Mouse (Mus musculus): ENCODE data around the gene Apoc3. TPM values are rescaled to one million over a fixed set of nuclear protein-coding genes. Genes with fewer than 3 reads are reported as not detected.

The Apoc3 gene
- total RNA-seq, 2 experiments from 2014 or later: 1.4 TPM; not detected in 1

DNA sequence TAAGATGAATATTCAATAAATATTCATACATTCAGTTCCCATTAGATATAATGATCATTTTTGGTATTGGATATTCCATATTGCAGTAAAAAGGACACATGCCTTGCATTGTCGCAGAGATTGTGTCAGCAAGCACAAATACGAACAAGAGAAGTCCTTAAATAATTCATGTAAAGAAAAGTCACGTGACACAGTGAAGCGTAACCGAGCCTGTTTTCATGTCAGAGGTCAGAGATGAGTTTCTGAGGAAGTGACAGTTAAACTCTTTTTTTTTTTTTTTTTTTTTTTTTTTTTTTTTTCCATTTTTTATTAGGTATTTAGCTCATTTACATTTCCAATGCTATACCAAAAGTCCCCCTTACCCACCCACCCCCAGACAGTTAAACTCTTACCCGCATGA is 42.8 kb downstream of the Apoc3 start:
- DNase-seq: no peak

DNA sequence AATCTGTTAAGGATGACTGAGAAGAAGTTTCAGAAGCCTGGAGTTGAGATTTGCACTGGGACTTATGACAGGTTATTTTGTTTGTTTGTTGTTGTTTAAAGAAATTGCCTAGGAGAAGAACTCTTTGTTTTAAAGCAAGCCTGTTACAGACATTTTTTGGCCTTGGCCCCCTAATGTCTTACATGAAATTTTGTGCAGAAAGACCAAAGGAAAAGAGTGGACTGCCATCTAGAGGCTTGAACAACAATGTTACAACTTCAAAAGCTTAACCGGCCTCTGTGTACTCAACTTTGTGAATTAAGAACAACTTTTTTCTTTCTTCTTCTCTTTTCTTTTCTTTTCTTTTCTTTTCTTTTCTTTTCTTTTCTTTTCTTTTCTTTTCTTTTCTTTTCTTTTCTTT is 43.8 kb downstream of the Apoc3 start:
- no peak for DNase-seq

DNA sequence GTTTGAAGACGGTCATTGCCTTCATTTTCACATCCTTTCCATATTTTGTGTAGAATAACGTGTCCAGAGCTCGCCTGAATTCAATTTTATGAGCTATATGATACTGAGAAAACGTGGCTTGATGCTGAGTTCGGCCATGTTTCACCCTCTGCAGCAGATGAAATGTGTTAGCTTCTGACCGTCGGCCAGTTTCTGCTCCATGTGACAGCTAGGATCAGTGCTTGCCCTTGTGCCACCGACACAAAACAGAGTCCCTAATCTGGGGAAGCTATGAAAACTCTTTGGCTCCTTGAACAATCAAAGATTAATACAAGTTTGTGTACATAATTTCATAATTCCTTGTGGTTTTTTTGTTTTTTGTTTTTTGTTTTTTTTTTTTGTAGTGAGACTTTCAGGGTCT is 44.2 kb downstream of the Apoc3 start:
- no peak for DNase-seq

DNA sequence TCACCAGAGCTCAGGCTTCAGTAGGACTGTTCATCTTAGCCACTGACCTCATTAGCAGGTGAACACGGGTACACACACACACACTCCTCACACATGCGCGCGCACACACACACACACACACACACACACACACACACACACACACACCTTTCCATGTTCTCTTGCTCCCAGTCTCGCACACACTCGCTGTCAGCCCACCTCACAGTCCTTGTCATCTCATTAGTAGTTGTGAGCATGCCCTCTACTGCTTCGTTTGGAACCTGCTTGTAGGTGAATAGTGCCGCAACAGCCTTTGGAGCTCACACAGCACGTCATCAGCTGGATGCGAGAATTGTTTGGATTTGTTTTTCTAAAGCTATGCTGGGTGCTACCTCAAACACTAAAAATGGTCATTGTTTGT is 46.1 kb downstream of the Apoc3 start:
- no peak for DNase-seq

DNA sequence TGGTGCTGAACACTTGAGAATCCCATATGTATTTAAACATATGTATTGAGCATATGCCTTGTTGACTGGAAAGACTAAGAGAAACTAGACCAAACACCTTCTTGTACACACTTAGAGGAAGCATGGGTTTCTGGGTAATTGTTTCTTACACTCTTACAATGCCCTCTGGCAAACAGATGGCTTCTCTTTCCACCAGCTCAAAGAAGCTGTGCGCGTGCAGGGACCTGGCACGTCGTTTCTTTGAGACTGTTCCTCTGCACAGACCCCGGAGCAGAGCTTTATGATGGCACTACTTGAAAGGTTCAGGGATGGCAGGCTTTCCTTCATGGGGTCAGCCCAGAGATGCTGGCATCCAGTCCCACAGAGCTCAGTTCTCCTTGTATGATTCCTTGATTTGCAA is 46.5 kb downstream of the Apoc3 start:
- DNase-seq: no peak

DNA sequence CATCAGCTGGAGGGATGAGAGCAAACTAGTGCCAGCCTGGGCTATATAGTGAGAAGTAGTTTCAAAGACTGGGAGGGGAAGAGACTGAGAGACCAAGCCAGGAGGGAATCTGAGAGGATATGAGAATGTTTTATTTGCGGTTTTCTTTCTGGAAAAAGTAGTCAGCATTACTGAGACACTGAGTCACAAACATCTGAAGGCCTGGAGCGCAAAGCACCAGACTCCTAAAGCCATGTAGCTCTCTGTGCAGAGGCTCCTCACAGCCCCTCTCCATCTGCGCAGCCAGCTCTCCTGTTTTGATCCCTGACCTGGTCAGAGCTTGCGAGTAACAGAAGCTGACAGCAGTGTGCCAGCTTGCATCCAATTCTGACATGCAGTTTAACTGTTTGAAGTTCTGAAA is 47.1 kb downstream of the Apoc3 start:
- no peak for DNase-seq

DNA sequence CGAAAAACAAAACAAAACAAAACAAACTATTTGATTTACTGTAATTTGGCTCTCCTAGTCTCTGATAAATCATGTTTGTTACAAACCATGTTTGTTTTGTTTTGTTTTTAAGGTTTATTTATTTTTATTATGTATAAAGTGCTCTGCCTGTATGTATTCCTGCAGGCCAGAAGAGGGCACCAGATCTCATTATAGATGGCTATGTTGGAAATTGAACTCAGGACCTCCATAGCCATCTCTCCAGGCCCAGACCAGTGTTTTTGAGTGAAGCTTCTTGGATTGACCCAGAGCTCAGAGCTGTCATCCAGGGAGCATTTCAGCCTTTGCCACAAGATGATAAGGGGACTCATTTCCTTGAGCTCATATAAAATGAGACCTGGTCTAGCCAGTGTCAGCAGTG is 49.0 kb downstream of the Apoc3 start:
- DNase-seq: no peak

DNA sequence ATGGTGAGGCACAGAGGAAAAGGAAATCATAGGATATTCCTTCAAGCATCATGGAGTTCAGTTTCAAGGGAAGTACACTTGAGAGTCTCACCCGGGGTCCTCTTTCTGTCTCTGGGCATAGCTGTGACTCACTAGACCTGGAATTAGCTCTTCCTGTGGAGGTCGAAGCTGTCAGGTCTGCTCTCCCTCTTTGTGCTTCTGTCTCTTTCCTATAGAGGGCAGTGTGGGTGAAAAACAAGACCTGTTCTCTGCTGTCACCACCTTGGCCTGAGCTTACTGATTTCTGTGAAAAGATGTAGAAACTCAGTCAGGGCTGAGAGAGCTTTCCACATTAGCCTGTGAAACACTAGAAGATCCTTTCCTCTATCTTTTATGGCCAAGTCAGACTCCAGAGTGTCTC is 50.2 kb downstream of the Apoc3 start:
- no peak for DNase-seq

DNA sequence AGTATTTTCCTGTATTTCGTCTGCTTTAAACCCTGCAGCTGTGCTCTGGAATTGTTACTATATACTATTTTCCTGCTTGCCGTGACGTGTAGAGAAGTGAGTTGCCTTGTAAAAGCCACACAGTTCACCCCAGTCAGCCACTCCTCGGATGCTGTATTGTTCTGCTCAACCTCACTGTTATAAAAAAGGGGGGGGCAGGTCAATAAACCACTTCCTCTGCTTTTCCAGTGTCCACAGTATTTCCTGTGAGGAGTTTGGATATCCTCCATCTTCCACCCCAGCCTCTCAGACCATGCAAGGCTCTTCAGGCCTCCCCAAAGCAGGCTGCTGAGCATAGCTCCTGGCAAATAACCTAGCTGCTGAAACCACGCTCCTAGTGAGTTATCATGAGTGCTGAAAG is 50.9 kb downstream of the Apoc3 start:
- no peak for DNase-seq

Other genes starting within 250 kb of the Apoc3 start
- 10 to 100 TPM; 27.8 to 32.2 TPM for gene Pafah1b2, start 222.9 kb downstream of the Apoc3 start, total RNA-seq (2021)
- 10 to 100 TPM; 34.7 to 38.9 TPM for gene Sik3, start 222.8 kb downstream of the Apoc3 start, total RNA-seq (2021)
- gene Apoa1, start 7.1 kb downstream of the Apoc3 start, total RNA-seq (2021): not detected
- not detected for gene Apoa4, start 5.1 kb upstream of the Apoc3 start, total RNA-seq (2021)
- gene Apoa5, start 33.0 kb upstream of the Apoc3 start, total RNA-seq (2021): not detected
- gene Zpr1, start 37.4 kb upstream of the Apoc3 start, total RNA-seq (2021): 10 to 100 TPM; 18.9 to 26.3 TPM
- 1 to 10 TPM; 5.6 to 8.4 TPM for gene Bud13, start 47.4 kb upstream of the Apoc3 start, total RNA-seq (2021)
- gene 4931429L15Rik, start 84.3 kb upstream of the Apoc3 start, total RNA-seq (2021): not detected